Mouse (Mus musculus): Measurements from ENCODE around the gene Tctex1d2. TPM values are rescaled to one million over a fixed set of nuclear protein-coding genes. Genes with fewer than 3 reads are reported as not detected.

Tctex1d2 gene
- 16.9 TPM for polyA plus RNA-seq (2014; fragmentation: Illumina TruSeq; extraction: RNeasy Lipid Tissue Mini Kit (QIAGEN cat#74804); ENCODE audit: low read depth, low replicate concordance)

GRCm38 (mm10) chr16:32419517-32420483 lies at the start of gene Tctex1d2:
Gene Tctex1d2, plus strand, starts transcription at chr16:32419702.

GRCm38 (mm10) chr16:32400267-32400666 lies 19.2 kb upstream of the Tctex1d2 start, which contains the start of gene Tm4sf19:
Gene Tm4sf19, plus strand, starts transcription at chr16:32400506.

GRCm38 (mm10) chr16:32430474-32431046 lies 11.1 kb downstream of the Tctex1d2 start, which contains the start of gene Pcyt1a:
Gene Pcyt1a, plus strand, starts transcription at chr16:32430921.

Other genes starting within 250 kb of the Tctex1d2 start
- not detected for gene Bex6, start 239.9 kb upstream of the Tctex1d2 start, polyA plus RNA-seq (2014; fragmentation: Illumina TruSeq; extraction: RNeasy Lipid Tissue Mini Kit (QIAGEN cat#74804); ENCODE audit: low read depth, low replicate concordance)
- 25.2 TPM for gene Fbxo45, start 172.5 kb upstream of the Tctex1d2 start, polyA plus RNA-seq (2014; fragmentation: Illumina TruSeq; extraction: RNeasy Lipid Tissue Mini Kit (QIAGEN cat#74804); ENCODE audit: low read depth, low replicate concordance)
- gene Wdr53, start 172.5 kb upstream of the Tctex1d2 start, polyA plus RNA-seq (2014; fragmentation: Illumina TruSeq; extraction: RNeasy Lipid Tissue Mini Kit (QIAGEN cat#74804); ENCODE audit: low read depth, low replicate concordance) = 6.7 TPM
- gene Smco1, start 148.2 kb upstream of the Tctex1d2 start, polyA plus RNA-seq (2014; fragmentation: Illumina TruSeq; extraction: RNeasy Lipid Tissue Mini Kit (QIAGEN cat#74804); ENCODE audit: low read depth, low replicate concordance) = not detected
- gene Rnf168, start 142.2 kb upstream of the Tctex1d2 start, polyA plus RNA-seq (2014; fragmentation: Illumina TruSeq; extraction: RNeasy Lipid Tissue Mini Kit (QIAGEN cat#74804); ENCODE audit: low read depth, low replicate concordance) = 41.9 TPM
- gene Ubxn7, start 87.4 kb upstream of the Tctex1d2 start, polyA plus RNA-seq (2014; fragmentation: Illumina TruSeq; extraction: RNeasy Lipid Tissue Mini Kit (QIAGEN cat#74804); ENCODE audit: low read depth, low replicate concordance) = 35.7 TPM
- gene Tm4sf19, start 19.2 kb upstream of the Tctex1d2 start, polyA plus RNA-seq (2014; fragmentation: Illumina TruSeq; extraction: RNeasy Lipid Tissue Mini Kit (QIAGEN cat#74804); ENCODE audit: low read depth, low replicate concordance) = not detected
- gene Pcyt1a, start 11.2 kb downstream of the Tctex1d2 start, polyA plus RNA-seq (2014; fragmentation: Illumina TruSeq; extraction: RNeasy Lipid Tissue Mini Kit (QIAGEN cat#74804); ENCODE audit: low read depth, low replicate concordance) = 36.9 TPM
- 0.28 TPM for gene Slc51a, start 68.2 kb downstream of the Tctex1d2 start, polyA plus RNA-seq (2014; fragmentation: Illumina TruSeq; extraction: RNeasy Lipid Tissue Mini Kit (QIAGEN cat#74804); ENCODE audit: low read depth, low replicate concordance)
- gene Zdhhc19, start 76.6 kb downstream of the Tctex1d2 start, polyA plus RNA-seq (2014; fragmentation: Illumina TruSeq; extraction: RNeasy Lipid Tissue Mini Kit (QIAGEN cat#74804); ENCODE audit: low read depth, low replicate concordance) = not detected
- gene Tfrc, start 189.2 kb downstream of the Tctex1d2 start, polyA plus RNA-seq (2014; fragmentation: Illumina TruSeq; extraction: RNeasy Lipid Tissue Mini Kit (QIAGEN cat#74804); ENCODE audit: low read depth, low replicate concordance) = 417 TPM
- 1.5 TPM for gene Tnk2, start 224.2 kb downstream of the Tctex1d2 start, polyA plus RNA-seq (2014; fragmentation: Illumina TruSeq; extraction: RNeasy Lipid Tissue Mini Kit (QIAGEN cat#74804); ENCODE audit: low read depth, low replicate concordance)

Data from sigmoid colon, adult 10 weeks (tissue).